Mouse (Mus musculus): Measurements from ENCODE around the gene Tdg.

Gene Tdg

GRCm38 (mm10) chr10:82663289-82663688 is 33.7 kb downstream of the Tdg start:
- no peak for DNase-seq

DNA sequence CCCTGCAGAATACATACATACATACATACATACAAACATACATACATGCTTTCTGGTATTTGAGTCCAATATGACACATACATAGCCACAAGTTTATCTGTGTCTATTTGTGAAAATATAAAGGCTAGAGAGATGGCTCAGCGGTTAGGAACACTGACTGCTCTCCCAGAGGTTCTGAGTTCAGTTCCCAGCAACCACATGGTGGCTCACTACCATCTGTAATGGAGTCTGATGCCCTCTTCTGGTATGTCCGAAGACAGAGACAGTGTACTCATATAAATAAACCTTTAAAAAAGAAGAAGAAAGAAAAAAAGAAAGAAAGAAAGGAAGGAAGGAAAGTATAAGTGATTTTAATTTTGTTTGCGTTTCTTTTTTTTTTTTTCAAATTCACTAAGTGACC is 36.3 kb downstream of the Tdg start:
- DNase-seq: no peak

- peak; percentile 95 to 98 for DNase-seq
Observed at GRCm38 (mm10) chr10:82666436-82667234, 37.0 kb downstream of the Tdg start.

DNA sequence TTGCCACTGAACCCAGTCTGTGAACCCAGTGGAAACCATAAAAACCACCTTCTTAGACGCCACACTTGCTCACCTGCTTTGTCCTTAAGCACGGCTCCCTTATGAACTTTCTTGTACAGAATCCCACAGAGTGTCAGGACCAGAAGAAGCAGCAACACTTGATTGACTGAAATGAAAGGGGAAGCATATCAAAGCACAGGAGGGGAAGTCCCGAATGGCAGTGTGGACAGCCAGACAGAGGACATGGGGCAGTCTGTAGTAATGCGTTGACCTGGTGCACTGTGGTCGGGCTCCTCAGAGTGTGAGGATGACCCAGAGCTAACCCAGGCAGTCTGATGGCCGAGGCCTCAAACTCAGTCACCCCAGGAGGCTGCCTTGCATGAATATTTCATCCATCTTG is 40.6 kb downstream of the Tdg start:
- no peak for DNase-seq

GRCm38 (mm10) chr10:82676949-82677348 is 47.3 kb downstream of the Tdg start:
- DNase-seq: peak; percentile 97

- no peak for DNase-seq
Observed at GRCm38 (mm10) chr10:82680769-82681168, 51.1 kb downstream of the Tdg start.

DNA sequence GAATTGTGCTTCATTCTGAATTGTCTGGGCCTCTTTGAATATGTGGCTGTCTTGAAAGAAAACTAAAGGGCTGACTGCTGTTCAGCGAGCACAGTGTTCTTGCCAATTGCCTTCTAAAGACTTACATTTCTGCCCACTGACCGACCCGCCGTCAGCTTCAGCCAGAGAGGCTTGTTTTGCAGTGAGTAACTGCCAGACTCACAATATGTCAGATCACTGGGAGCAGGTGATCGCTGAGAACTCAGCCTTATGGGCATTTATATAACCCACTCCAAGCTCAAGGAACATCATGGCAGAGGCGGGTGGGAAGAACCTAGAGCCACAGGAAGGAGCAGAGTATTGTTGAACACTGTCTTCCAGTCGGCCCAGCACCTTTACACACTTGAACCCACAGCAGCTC is 52.0 kb downstream of the Tdg start:
- peak in 1 of 2 experiments; percentile 37 for DNase-seq

DNA sequence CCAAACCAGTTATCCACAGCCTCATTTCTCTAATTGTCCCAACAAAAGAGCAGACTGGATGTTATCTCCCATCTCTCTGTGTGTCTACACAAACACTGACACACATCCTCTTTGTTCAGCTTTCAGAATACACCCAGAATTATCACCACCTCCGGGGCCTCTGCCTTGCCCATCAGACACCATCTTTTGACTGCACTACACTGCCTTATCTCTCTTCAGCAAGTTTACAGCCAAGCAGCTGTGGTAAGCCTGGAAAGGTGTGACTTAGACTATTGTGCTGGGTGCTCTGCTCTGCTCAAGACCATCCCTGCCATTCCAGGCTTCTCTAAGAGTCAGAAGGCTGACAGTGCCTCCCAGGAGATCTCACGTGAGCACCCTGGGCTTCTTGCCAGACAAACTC is 55.8 kb downstream of the Tdg start:
- DNase-seq: no peak

GRCm38 (mm10) chr10:82689681-82690211 is 60.1 kb downstream of the Tdg start:
- no peak for DNase-seq

DNA sequence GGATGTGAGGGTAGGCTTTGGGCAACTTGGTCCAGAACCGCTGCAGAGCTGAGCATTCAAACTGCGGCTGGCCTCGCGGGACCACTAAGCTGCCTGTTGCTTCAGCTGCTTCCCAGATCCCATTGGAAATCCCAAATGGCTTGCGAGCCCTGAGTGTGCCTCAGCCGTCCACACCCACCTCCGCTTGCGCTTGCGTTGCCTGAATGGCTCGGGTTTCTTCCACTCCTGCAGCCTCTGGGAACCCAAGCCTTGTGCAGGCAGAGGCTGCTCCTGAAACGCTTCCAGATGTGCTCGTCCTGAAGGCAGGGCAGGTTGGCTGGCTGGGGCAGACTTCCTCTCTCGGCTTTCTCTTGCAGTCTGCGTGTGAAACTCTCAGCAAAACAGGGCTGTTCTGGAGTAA is 60.9 kb downstream of the Tdg start, which contains the start of gene Glt8d2:
Gene Glt8d2 (minus strand): TSS at position 157 of the 400 bp plus-strand sequence.
- no peak for DNase-seq

DNA sequence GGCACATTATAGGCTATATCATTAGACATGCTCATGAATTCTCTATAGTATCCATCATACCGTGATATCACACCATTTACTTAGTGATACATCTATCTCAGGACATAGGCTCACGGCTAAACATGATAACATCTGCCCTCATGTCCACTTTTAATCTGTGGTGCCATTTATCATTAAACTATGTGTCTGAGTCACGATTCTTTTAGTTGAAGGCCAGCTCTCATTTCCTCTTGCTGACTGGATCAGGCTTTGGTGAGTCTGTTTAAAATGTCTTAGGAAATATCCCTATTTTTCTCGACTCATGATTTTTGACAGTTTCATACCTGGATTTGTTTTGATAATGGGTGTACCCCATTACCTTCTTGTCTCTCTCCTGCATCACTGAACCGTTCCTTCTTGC is 66.3 kb downstream of the Tdg start, which contains the start of gene Hcfc2:
Gene Hcfc2 (plus strand): TSS at position 205 of the 400 bp plus-strand sequence.
- no peak for DNase-seq

GRCm38 (mm10) chr10:82696453-82697079 is 66.9 kb downstream of the Tdg start:
- DNase-seq: peak; percentile 75 to 78

- no peak for DNase-seq
Observed at GRCm38 (mm10) chr10:82697305-82697898, 67.8 kb downstream of the Tdg start.

DNA sequence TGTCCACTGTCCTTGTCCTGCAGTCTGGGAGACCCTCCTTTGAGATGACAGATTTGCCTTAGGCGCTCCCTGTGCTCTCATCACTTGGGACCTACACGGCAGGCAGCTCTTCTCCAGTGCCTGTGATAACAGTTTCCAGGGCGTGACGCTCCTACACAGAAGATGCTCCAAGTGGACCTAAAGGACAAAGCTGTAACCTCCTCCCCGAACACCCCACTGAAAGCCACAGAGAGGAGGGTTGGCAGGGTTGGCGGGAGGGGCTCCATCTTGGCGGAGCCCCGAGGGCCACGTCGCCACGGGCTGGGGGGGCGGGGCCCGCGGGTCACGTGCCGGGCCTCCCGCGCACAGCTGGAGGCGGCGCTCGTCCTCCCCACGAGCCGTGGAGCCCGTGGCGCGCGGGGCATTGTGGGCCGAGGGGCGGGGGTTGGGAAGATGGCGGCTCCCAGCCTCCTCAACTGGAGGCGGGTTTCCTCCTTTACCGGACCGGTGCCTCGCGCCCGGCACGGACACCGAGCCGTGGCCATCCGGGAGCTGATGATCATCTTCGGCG is 69.2 kb downstream of the Tdg start:
- DNase-seq: peak; percentile 94

- DNase-seq: no peak
Observed at GRCm38 (mm10) chr10:82699296-82699941, 69.8 kb downstream of the Tdg start.

Measured in cerebellum, postnatal 14 days (tissue).